Mouse (Mus musculus) right cerebral cortex, postnatal 25 days (tissue): Measurements from ENCODE around the gene A630095N17Rik.
A peak's percentile ranks its signal among the peaks of the same experiment; 100 is the strongest.

Experiments used
- DNase-seq: peaks from one replicate; pipeline ENCODE4 v3.0.0; 2022

Gene A630095N17Rik

GRCm38 (mm10) chr1:75231664-75232152 lies at the start of gene A630095N17Rik:
Gene A630095N17Rik, minus strand, starts transcription at chr1:75232102.
- DNase-seq: no peak

GRCm38 (mm10) chr1:75278228-75278627 lies 46.3 kb upstream of the A630095N17Rik start, which contains the start of gene Resp18:
Gene Resp18, minus strand, starts transcription at chr1:75278415.
- no peak for DNase-seq

GRCm38 (mm10) chr1:75277195-75278188 lies 45.6 kb upstream of the A630095N17Rik start:
- DNase-seq: no peak

GRCm38 (mm10) chr1:75264091-75264880 lies 32.4 kb upstream of the A630095N17Rik start, which contains the start of gene Ptprn:
Gene Ptprn, minus strand, starts transcription at chr1:75264502.
- peak; percentile 87 for DNase-seq

GRCm38 (mm10) chr1:75262969-75263951 lies 31.4 kb upstream of the A630095N17Rik start:
- DNase-seq: peak; percentile 72

GRCm38 (mm10) chr1:75261278-75261677 lies 29.4 kb upstream of the A630095N17Rik start:
- no peak for DNase-seq

- DNase-seq: no peak
Observed at GRCm38 (mm10) chr1:75255516-75256046, 23.7 kb upstream of the A630095N17Rik start.

- DNase-seq: no peak
Observed at GRCm38 (mm10) chr1:75254625-75255013, 22.7 kb upstream of the A630095N17Rik start.

- peak; percentile 76 for DNase-seq
Observed at GRCm38 (mm10) chr1:75253849-75254624, 22.1 kb upstream of the A630095N17Rik start.

- no peak for DNase-seq
Observed at GRCm38 (mm10) chr1:75253029-75253428, 21.1 kb upstream of the A630095N17Rik start.

GRCm38 (mm10) chr1:75252308-75252707 lies 20.4 kb upstream of the A630095N17Rik start:
- DNase-seq: no peak

GRCm38 (mm10) chr1:75251112-75251970 lies 19.4 kb upstream of the A630095N17Rik start:
- DNase-seq: peak; percentile 75

- no peak for DNase-seq
Observed at GRCm38 (mm10) chr1:75250498-75250897, 18.6 kb upstream of the A630095N17Rik start.

GRCm38 (mm10) chr1:75248041-75248772 lies 16.3 kb upstream of the A630095N17Rik start:
- no peak for DNase-seq

- DNase-seq: no peak
Observed at GRCm38 (mm10) chr1:75247071-75247930, 15.4 kb upstream of the A630095N17Rik start.

GRCm38 (mm10) chr1:75244836-75245235 lies 12.9 kb upstream of the A630095N17Rik start:
- DNase-seq: no peak

- no peak for DNase-seq
Observed at GRCm38 (mm10) chr1:75244175-75244826, 12.4 kb upstream of the A630095N17Rik start.
